Mouse (Mus musculus) kidney, adult 2 months (tissue): ENCODE measurements around the gene Rassf5. TPM values are rescaled to one million over a fixed set of nuclear protein-coding genes. Genes with fewer than 3 reads are reported as not detected.
A peak's percentile ranks its signal among the peaks of the same experiment; 100 is the strongest.
"Not testable (repeated sequence)": the region's sequence is repeated elsewhere in the genome, so short reads cannot be mapped to it uniquely, and the experiment has no call there.

Experiments used
- DNase-seq: peaks from one replicate; pipeline ENCODE4 v3.0.0; 2021
- H3K27ac ChIP-seq: fragments of 200-500 bp; 2 replicates; pipeline ENCODE4 v1.5.1; 2012; ENCODE audit warnings: low read depth, low read length, control low read depth, inconsistent platforms; ENCODE audit not compliant: insufficient read depth
- H3K27me3 ChIP-seq: fragments of 200-500 bp; replicated peaks from 2 replicates; pipeline ENCODE4 v1.6.1; 2012; ENCODE audit warnings: mild to moderate bottlenecking, moderate library complexity, low read length, inconsistent platforms; ENCODE audit not compliant: control insufficient read depth, insufficient read depth
- H3K36me3 ChIP-seq: fragments of 200-500 bp; 2 replicates; pipeline ENCODE4 v1.6.1; 2012; ENCODE audit warnings: mild to moderate bottlenecking, moderate library complexity, low read length, inconsistent platforms; ENCODE audit not compliant: control insufficient read depth, insufficient read depth
- H3K4me1 ChIP-seq: fragments of 200-500 bp; 2 replicates; pipeline ENCODE4 v1.6.1; 2011; ENCODE audit warnings: low read length; ENCODE audit not compliant: control insufficient read depth, insufficient read depth
- H3K4me3 ChIP-seq: fragments of 200-500 bp; 2 replicates; pipeline ENCODE4 v1.5.1; 2011; ENCODE audit warnings: mild to moderate bottlenecking, low read depth, low read length, control low read depth; ENCODE audit not compliant: insufficient read depth
- CTCF ChIP-seq: fragments of 200-500 bp; conservative IDR thresholded peaks from 2 replicates; pipeline ENCODE4 v1.5.1; 2011; ENCODE audit warnings: low read depth, mild to moderate bottlenecking, control low read depth, low read length, moderate library complexity, mixed read lengths; ENCODE audit not compliant: insufficient read depth, insufficient read length
- POLR2A ChIP-seq: fragments of 200-500 bp; IDR thresholded peaks from one replicate; pipeline ENCODE4 v1.6.1; 2011; ENCODE audit warnings: low read depth, low read length, control low read depth
- WGBS: fragments of 180-500 bp; shearing (Covaris S2); methylation state at CpG from one replicate; pipeline ENCODE4 v1.1.7; 2018; 5-methylcytosine and 5-hydroxymethylcytosine counted together
- polyA plus RNA-seq: library from polyadenylated mRNA; depleted of rRNA; stranded (reverse); fragments of >200 nt; gene quantifications from 2 replicates; pipeline ENCODE4 v1.2.3, GENCODE M21; 2012

The Rassf5 gene
- polyA plus RNA-seq, 1 experiment: 5.7 TPM

- WGBS: 87% methylated on average over 6 of the region's 6 CpGs
- no peaks in the 10 kb centered on the region for H3K4me1 ChIP-seq
- H3K36me3 ChIP-seq: no peaks in the 10 kb centered on the region
- no peak for DNase-seq
- TF ChIP-seq POLR2A (no peak), CTCF (no peak)
- H3K27ac ChIP-seq: no peak overlapping the region
- no peaks in the 10 kb centered on the region for H3K27me3 ChIP-seq
- no peak overlapping the region for H3K4me3 ChIP-seq
Measured at GRCm38 (mm10) chr1:131257288-131257687, 12.2 kb upstream of the Rassf5 start.

- not testable (repeated sequence) for H3K27ac ChIP-seq, H3K4me1 ChIP-seq, H3K4me3 ChIP-seq, H3K27me3 ChIP-seq, H3K36me3 ChIP-seq, DNase-seq
- 65% methylated on average over 7 of the region's 7 CpGs for WGBS
Measured at GRCm38 (mm10) chr1:131252516-131253250, 7.6 kb upstream of the Rassf5 start.

- Histone ChIP-seq H3K27ac (no peak overlapping the region), H3K4me1 (peaks cover 11% of the 10 kb centered on the region; the same call in 1 of the 2 replicates), H3K36me3 (no peaks in the 10 kb centered on the region), H3K27me3 (no peaks in the 10 kb centered on the region), H3K4me3 (no peak overlapping the region)
- 12% methylated on average over 7 of the region's 7 CpGs for WGBS
- TF ChIP-seq POLR2A (no peak), CTCF (peak; percentile 67)
- peak; percentile 69 for DNase-seq
Measured at GRCm38 (mm10) chr1:131246433-131247395, 1.7 kb upstream of the Rassf5 start.

GRCm38 (mm10) chr1:131245926-131246325, 868 bp upstream of the Rassf5 start:
- WGBS: 8% methylated on average over 9 of the region's 9 CpGs
- no peak overlapping the region for H3K27ac ChIP-seq
- DNase-seq: peak; percentile 67
- peak overlapping the region; percentile 79 for H3K4me3 ChIP-seq
- peaks cover 11% of the 10 kb centered on the region; the same call in 1 of the 2 replicates for H3K4me1 ChIP-seq
- peak; percentile 60 for TF ChIP-seq CTCF
- TF ChIP-seq POLR2A: no peak
- no peaks in the 10 kb centered on the region for H3K36me3 ChIP-seq
- H3K27me3 ChIP-seq: no peaks in the 10 kb centered on the region

- Histone ChIP-seq H3K4me1 (peaks cover 11% of the 10 kb centered on the region; the same call in 1 of the 2 replicates), H3K36me3 (no peaks in the 10 kb centered on the region), H3K27ac (0 out of 2 replicates have a peak overlapping the region, but pooled peaks have one; percentile 2), H3K27me3 (no peaks in the 10 kb centered on the region), H3K4me3 (peak overlapping the region; percentile 79)
- no peak for TF ChIP-seq CTCF
- peak; percentile 17 for DNase-seq
- 4% methylated on average over 57 of the region's 57 CpGs for WGBS
Measured at GRCm38 (mm10) chr1:131244536-131245088, 446 bp downstream of the Rassf5 start.

- peak; percentile 42 for DNase-seq
- Histone ChIP-seq H3K4me3 (no peak overlapping the region), H3K36me3 (no peaks in the 10 kb centered on the region), H3K27me3 (no peaks in the 10 kb centered on the region), H3K27ac (no peak overlapping the region), H3K4me1 (peaks cover 11% of the 10 kb centered on the region; the same call in 1 of the 2 replicates)
- 31% methylated on average over 6 of the region's 6 CpGs for WGBS
- no peak for TF ChIP-seq CTCF
- TF ChIP-seq POLR2A: no peak
Measured at GRCm38 (mm10) chr1:131242956-131243355, 2.1 kb downstream of the Rassf5 start.
